In genomic region chr13:65241627-65242318, GRCm38 (mm10) we compare ENCODE assay signal across 8 mouse cellular contexts. TPM values are rescaled to one million over a fixed set of nuclear protein-coding genes. Genes with fewer than 3 reads are reported as not detected.
DNase-seq lines count a peak whose midpoint lies in the region; ATAC-seq and TF ChIP-seq lines count a peak whose summit lies in the region.

No protein-coding gene starts in this region.

- TF ChIP-seq CTCF in olfactory bulb, adult 2 months (IDR thresholded peaks at IDR 0.05; ENCODE audit: insufficient read depth, low read depth, low read length): no peak

- peak overlapping the region; percentile 81 for H3K4me3 ChIP-seq in hindbrain, embryonic 10.5 days
- H3K4me3 ChIP-seq in lung, embryonic 15.5 days: peak overlapping the region; percentile 89
- peak overlapping the region; percentile 74 for H3K4me3 ChIP-seq in olfactory bulb, adult 2 months (ENCODE audit: insufficient read depth, low read depth, low read length)

- 2% methylated on average over 51 of the region's 51 CpGs for WGBS in hindbrain, embryonic 10.5 days
- WGBS in lung, embryonic 15.5 days: 2% methylated on average over 51 of the region's 51 CpGs
- 5% methylated on average over 50 of the region's 51 CpGs for WGBS in olfactory bulb, adult 2 months

- TF ChIP-seq POLR2A in olfactory bulb, adult 2 months (IDR thresholded peaks at IDR 0.05; ENCODE audit: insufficient read depth, low read depth, low read length): no peak

- no peaks in the 10 kb centered on the region for H3K27me3 ChIP-seq in hindbrain, embryonic 10.5 days (ENCODE audit: insufficient read depth, poor library complexity, severe bottlenecking)
- no peaks in the 10 kb centered on the region for H3K27me3 ChIP-seq in lung, embryonic 15.5 days

- peak overlapping the region; percentile 90 for H3K27ac ChIP-seq in hindbrain, embryonic 10.5 days
- H3K27ac ChIP-seq in lung, embryonic 15.5 days: peak overlapping the region; percentile 94
- peak overlapping the region; percentile 60; the same call in 1 of the 2 replicates for H3K27ac ChIP-seq in olfactory bulb, adult 2 months (ENCODE audit: insufficient read depth, low read depth, low read length)

- peak overlapping the region; percentile 92 for H3K4me2 ChIP-seq in lung, embryonic 15.5 days

- H3K36me3 ChIP-seq in hindbrain, embryonic 10.5 days: peaks cover 37% of the 10 kb centered on the region
- peaks cover 11% of the 10 kb centered on the region; the same call in 1 of the 2 replicates for H3K36me3 ChIP-seq in lung, embryonic 15.5 days

- DNase-seq in adrenal gland, postnatal 36 days: peak; percentile 8 to 19
- no peak for DNase-seq in adrenal gland, postnatal 4 days (ENCODE audit: low spot score in 2 of 2)
- peak; percentile 59 to 71 for DNase-seq in right cerebral cortex, postnatal 10 days (ENCODE audit: low spot score in 2 of 2)
- no peak for DNase-seq in right cerebral cortex, postnatal 25 days
- peak; percentile 46 for DNase-seq in hindbrain, embryonic 10.5 days (ENCODE audit: low spot score)
- DNase-seq in layer of hippocampus, adult 18-20 months (ENCODE audit: low spot score in 2 of 2): no peak

- peaks cover 11% of the 10 kb centered on the region for H3K4me1 ChIP-seq in hindbrain, embryonic 10.5 days (replicated peaks)
- H3K4me1 ChIP-seq in lung, embryonic 15.5 days: peaks cover 13% of the 10 kb centered on the region
- H3K4me1 ChIP-seq in olfactory bulb, adult 2 months (ENCODE audit: control insufficient read depth, insufficient read depth, low read length): peaks cover 16% of the 10 kb centered on the region

- peaks cover 64% of the 10 kb centered on the region for H3K9me3 ChIP-seq in hindbrain, embryonic 10.5 days
- peaks cover 5% of the 10 kb centered on the region; the same call in 1 of the 2 replicates for H3K9me3 ChIP-seq in lung, embryonic 15.5 days

- H3K9ac ChIP-seq in lung, embryonic 15.5 days: peak overlapping the region; percentile 68

- ATAC-seq in lung, embryonic 15.5 days (ENCODE audit: borderline replicate concordance, extremely low read depth, low FRiP score, low TSS enrichment): peak; percentile 33; the same call in 1 of the 2 replicates

RNA-seq across cellular contexts. Expression of gene Gm10775, which starts 17.6 kb away (rescaled TPM):
- total RNA-seq in adrenal gland, postnatal 36 days (2021): not detected
- not detected for total RNA-seq in adrenal gland, postnatal 4 days (2021)
- polyA plus RNA-seq in hindbrain, embryonic 10.5 days (2016; fragmentation: Nextera tagmentation; extraction: Ambion mirVana): not detected in 2 replicates
- not detected in 2 replicates for polyA plus RNA-seq in lung, embryonic 15.5 days (2015; fragmentation: Nextera tagmentation; extraction: Ambion mirVana)
- polyA plus RNA-seq in olfactory bulb, adult 2 months (2012; ENCODE audit: insufficient read depth, insufficient read length, low replicate concordance, missing spikeins): not detected in 2 replicates
- total RNA-seq in layer of hippocampus, adult 18-20 months (2021): under 1 TPM in 1 of 2 experiments, not detected in 1; 0.27 TPM

RNA-seq across cellular contexts. Expression of gene Nlrp4f, which starts 36.0 kb away (rescaled TPM):
- under 1 TPM in 1 of 2 experiments, not detected in 1; 0.16 TPM for total RNA-seq in adrenal gland, postnatal 36 days (2021)
- total RNA-seq in adrenal gland, postnatal 4 days (2021): under 1 TPM in 1 of 2 experiments, not detected in 1; 0.39 TPM
- polyA plus RNA-seq in hindbrain, embryonic 10.5 days (2016; fragmentation: Nextera tagmentation; extraction: Ambion mirVana): 0.31 and 0.32 TPM in 2 replicates
- polyA plus RNA-seq in lung, embryonic 15.5 days (2015; fragmentation: Nextera tagmentation; extraction: Ambion mirVana): not detected in 2 replicates
- polyA plus RNA-seq in olfactory bulb, adult 2 months (2012; ENCODE audit: insufficient read depth, insufficient read length, low replicate concordance, missing spikeins): not detected in 2 replicates
- under 1 TPM in 1 of 2 experiments, not detected in 1; 0.45 TPM for total RNA-seq in layer of hippocampus, adult 18-20 months (2021)

RNA-seq across cellular contexts. Expression of gene Zfp369, which starts 36.8 kb away (rescaled TPM):
- total RNA-seq in adrenal gland, postnatal 36 days (2021): 10 to 100 TPM; 24.4 to 29.3 TPM
- 10 to 100 TPM; 41.4 to 45.7 TPM for total RNA-seq in adrenal gland, postnatal 4 days (2021)
- polyA plus RNA-seq in hindbrain, embryonic 10.5 days (2016; fragmentation: Nextera tagmentation; extraction: Ambion mirVana): 13.7 and 14.7 TPM in 2 replicates
- polyA plus RNA-seq in lung, embryonic 15.5 days (2015; fragmentation: Nextera tagmentation; extraction: Ambion mirVana): 10.1 and 10.4 TPM in 2 replicates
- not detected in 2 replicates for polyA plus RNA-seq in olfactory bulb, adult 2 months (2012; ENCODE audit: insufficient read depth, insufficient read length, low replicate concordance, missing spikeins)
- total RNA-seq in layer of hippocampus, adult 18-20 months (2021): 10 to 100 TPM; 65.3 to 66.1 TPM

Comparison
In these comparisons a context has a peak if more than half of its experiments do, and no peak if none do; other contexts are left out.
1. DNase-seq: peak in adrenal gland, postnatal 36 days (2 of 2), right cerebral cortex, postnatal 10 days (2 of 2) and hindbrain, embryonic 10.5 days (single experiment); none in adrenal gland, postnatal 4 days (0 of 2), right cerebral cortex, postnatal 25 days (single experiment) and layer of hippocampus, adult 18-20 months (0 of 2).
2. Peak in every context shown above with its lines, with median percentiles within 50 percentile points of each other: H3K27ac ChIP-seq and H3K4me3 ChIP-seq.